Mouse (Mus musculus) testis, postnatal 14 days (tissue): ENCODE results near the gene Zswim9.

Experiments used
- DNase-seq: peaks from one replicate; pipeline ENCODE4 v3.0.0; 2021; ENCODE audit warnings: low spot score

The Zswim9 gene

GRCm38 (mm10) chr7:13268749-13269260 lies 9.7 kb downstream of the Zswim9 start:
- no peak for DNase-seq

GRCm38 (mm10) chr7:13264396-13264795 lies 14.1 kb downstream of the Zswim9 start:
- DNase-seq: no peak

- no peak for DNase-seq
Measured at GRCm38 (mm10) chr7:13263851-13264250, 14.7 kb downstream of the Zswim9 start.

- no peak for DNase-seq
Measured at GRCm38 (mm10) chr7:13260746-13261700, 17.5 kb downstream of the Zswim9 start.

- no peak for DNase-seq
Measured at GRCm38 (mm10) chr7:13212720-13213119, 65.8 kb downstream of the Zswim9 start, which contains the start of gene Vmn1r89. Gene Vmn1r89, plus strand, starts transcription at chr7:13213020.
